Mouse (Mus musculus): Measurements from ENCODE around the gene Pbdc1. TPM values are rescaled to one million over a fixed set of nuclear protein-coding genes. Genes with fewer than 3 reads are reported as not detected.
A peak's percentile ranks its signal among the peaks of the same experiment; 100 is the strongest.
"Not testable (repeated sequence)": the region's sequence is repeated elsewhere in the genome, so short reads cannot be mapped to it uniquely, and the experiment has no call there.

The Pbdc1 gene
- polyA plus RNA-seq, 1 experiment from 2014 or later = 47.5 TPM

- Histone ChIP-seq H3K4me2 (ENCODE audit: low read length) (peak overlapping the region; percentile 57), H3K4me3 (replicated peaks; ENCODE audit: low read depth, low read length) (peak overlapping the region; percentile 51), H3K9me3 (replicated peaks; ENCODE audit: low read length) (no peaks in the 10 kb centered on the region), H3K36me3 (ENCODE audit: insufficient read depth, low read length) (no peaks in the 10 kb centered on the region), H3K27ac (no peak overlapping the region), H3K4me1 (replicated peaks; ENCODE audit: insufficient read depth, low read length) (no peaks in the 10 kb centered on the region), H3K9ac (ENCODE audit: low read depth, low read length) (peak overlapping the region; percentile 55; the same call in 1 of the 2 replicates), H3K27me3 (ENCODE audit: insufficient read depth, low read length) (no peaks in the 10 kb centered on the region)
- TF ChIP-seq CTCF (IDR thresholded peaks at IDR 0.05; ENCODE audit: low read depth) = no peak
- DNase-seq (ENCODE audit: low spot score) (no peak), ATAC-seq (replicated peaks; ENCODE audit: low FRiP score, low read depth) (no peak)
- 15% methylated on average over 8 of the region's 8 CpGs for WGBS
Observed at GRCm38 (mm10) chrX:105080096-105080495, 540 bp downstream of the Pbdc1 start.

DNA sequence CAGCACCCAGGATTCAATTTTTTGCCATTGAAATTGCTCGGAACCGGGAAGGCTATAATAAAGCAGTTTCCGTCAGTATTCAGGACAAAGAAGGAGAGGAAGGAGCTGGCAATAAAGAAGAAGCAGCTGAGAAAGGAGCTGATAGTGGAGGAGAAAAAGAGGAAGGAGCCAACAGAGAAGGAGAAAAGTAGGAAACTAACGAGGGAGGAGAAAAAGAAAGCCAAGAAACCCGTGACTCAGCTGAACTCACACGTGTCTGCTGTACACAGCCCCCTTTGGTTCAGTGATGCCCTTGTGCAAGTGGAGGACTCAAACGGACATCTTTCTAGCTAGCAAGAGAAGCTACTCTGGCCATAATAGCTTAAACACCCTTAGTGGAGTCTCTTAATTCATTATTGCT lies 3.5 kb downstream of the Pbdc1 start:
- H3K36me3 ChIP-seq (ENCODE audit: insufficient read depth, low read length); H3K4me2 ChIP-seq (ENCODE audit: low read length); H3K27me3 ChIP-seq (ENCODE audit: insufficient read depth, low read length); H3K27ac ChIP-seq; H3K9ac ChIP-seq (ENCODE audit: low read depth, low read length); H3K9me3 ChIP-seq (replicated peaks; ENCODE audit: low read length); ATAC-seq (replicated peaks; ENCODE audit: low FRiP score, low read depth); H3K4me3 ChIP-seq (replicated peaks; ENCODE audit: low read depth, low read length); DNase-seq (ENCODE audit: low spot score); H3K4me1 ChIP-seq (replicated peaks; ENCODE audit: insufficient read depth, low read length): not testable (repeated sequence)
- WGBS = 87% methylated on average over 7 of the region's 7 CpGs

GRCm38 (mm10) chrX:105104175-105104574 lies 24.6 kb downstream of the Pbdc1 start:
- peak; percentile 81 for TF ChIP-seq CTCF (IDR thresholded peaks at IDR 0.05; ENCODE audit: low read depth)

DNA sequence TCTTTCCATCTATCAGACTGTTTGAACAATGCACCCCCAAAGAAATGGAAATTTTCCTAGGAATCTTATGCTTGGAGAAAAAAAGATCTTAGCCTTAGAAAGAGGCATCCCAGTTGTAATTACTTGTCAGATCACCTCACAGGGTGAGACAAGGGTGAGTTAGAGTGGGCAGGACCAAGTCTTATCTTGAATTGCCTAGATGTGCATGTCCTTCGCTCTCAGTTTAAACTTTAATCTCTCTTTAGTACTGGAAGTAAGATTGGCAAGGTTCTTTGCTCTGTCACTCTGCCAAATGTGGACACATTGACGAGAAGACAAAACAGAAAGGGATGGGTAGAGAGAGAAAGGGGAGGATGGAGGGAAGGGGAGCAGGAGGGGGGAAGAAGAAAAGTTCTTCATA lies 35.4 kb downstream of the Pbdc1 start:
- no peak overlapping the region for H3K4me2 ChIP-seq (ENCODE audit: low read length)
- no peaks in the 10 kb centered on the region for H3K27me3 ChIP-seq (ENCODE audit: insufficient read depth, low read length)
- no peak overlapping the region for H3K9ac ChIP-seq (ENCODE audit: low read depth, low read length)
- no peak for DNase-seq (ENCODE audit: low spot score)
- no peaks in the 10 kb centered on the region for H3K36me3 ChIP-seq (ENCODE audit: insufficient read depth, low read length)
- 70% methylated on average over 2 of the region's 2 CpGs for WGBS
- TF ChIP-seq CTCF (IDR thresholded peaks at IDR 0.05; ENCODE audit: low read depth) = no peak
- H3K4me3 ChIP-seq (replicated peaks; ENCODE audit: low read depth, low read length) = no peak overlapping the region
- H3K4me1 ChIP-seq (replicated peaks; ENCODE audit: insufficient read depth, low read length) = no peaks in the 10 kb centered on the region
- H3K27ac ChIP-seq = no peak overlapping the region
- H3K9me3 ChIP-seq (replicated peaks; ENCODE audit: low read length) = no peaks in the 10 kb centered on the region
- ATAC-seq (replicated peaks; ENCODE audit: low FRiP score, low read depth) = no peak

More at GRCm38 (mm10) chrX:105104175-105104574, 24.6 kb downstream of the Pbdc1 start:
- Histone ChIP-seq H3K4me2 (ENCODE audit: low read length) (no peak overlapping the region), H3K9me3 (replicated peaks; ENCODE audit: low read length) (no peaks in the 10 kb centered on the region), H3K27me3 (ENCODE audit: insufficient read depth, low read length) (no peaks in the 10 kb centered on the region), H3K9ac (ENCODE audit: low read depth, low read length) (no peak overlapping the region), H3K4me1 (replicated peaks; ENCODE audit: insufficient read depth, low read length) (no peaks in the 10 kb centered on the region), H3K36me3 (ENCODE audit: insufficient read depth, low read length) (no peaks in the 10 kb centered on the region), H3K4me3 (replicated peaks; ENCODE audit: low read depth, low read length) (no peak overlapping the region), H3K27ac (no peak overlapping the region)
- 48% methylated on average over 5 of the region's 5 CpGs for WGBS
- DNase-seq (ENCODE audit: low spot score) (peak; percentile 53), ATAC-seq (replicated peaks; ENCODE audit: low FRiP score, low read depth) (no peak)

DNA sequence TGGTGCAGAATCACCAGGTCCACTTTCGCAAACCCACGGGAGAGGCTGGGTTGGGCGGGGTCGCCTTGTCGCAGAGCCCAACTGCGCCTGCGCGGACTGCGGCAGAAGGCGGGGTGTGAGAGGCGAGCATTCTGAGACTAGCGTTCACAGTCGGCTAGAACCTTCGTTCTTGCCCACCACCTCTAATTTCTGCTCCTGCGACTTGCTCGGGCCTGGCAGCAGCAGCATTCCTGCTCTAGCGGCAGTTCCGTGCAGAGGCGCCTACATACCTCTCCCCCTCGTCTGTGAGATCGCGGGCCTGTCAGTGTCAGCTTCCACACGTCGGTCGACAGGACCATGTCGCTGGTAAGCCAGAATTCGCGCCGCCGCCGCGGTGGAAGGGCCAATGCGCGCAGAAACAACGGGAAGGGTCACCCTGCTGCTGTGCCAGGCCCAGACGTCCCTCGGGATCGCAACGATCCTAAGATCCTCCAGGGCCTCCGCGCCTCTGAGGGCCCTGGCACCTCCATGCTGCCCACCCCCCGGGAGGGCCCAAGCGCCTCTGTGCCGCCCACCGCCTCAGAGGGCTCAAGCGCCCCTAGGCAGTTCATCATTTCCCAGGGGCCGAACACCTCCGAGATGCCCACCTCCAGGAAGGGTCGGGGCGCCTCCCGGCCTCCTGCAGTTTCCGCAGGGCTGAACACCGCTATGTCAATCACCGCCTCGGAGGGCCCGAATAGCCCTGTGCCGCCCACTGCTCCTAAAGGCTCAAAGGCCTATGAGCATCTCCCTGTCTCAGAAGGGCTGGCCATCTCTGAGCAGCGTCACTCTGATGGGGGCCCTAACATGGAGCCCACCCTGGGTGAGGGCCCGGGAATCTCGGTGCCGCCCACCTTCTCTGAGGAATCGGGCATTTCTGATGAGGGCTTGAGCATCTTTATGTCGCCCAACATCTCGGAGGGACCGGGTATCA lies 41.0 kb downstream of the Pbdc1 start, which contains the start of gene Magee1:
Gene Magee1, plus strand, starts transcription at position 104 of the 952 bp plus-strand sequence.
- Histone ChIP-seq H3K4me2 (ENCODE audit: low read length) (peak within 1 kb of the TSS; percentile 85), H3K27ac (no peak within 1 kb of the TSS), H3K36me3 (ENCODE audit: insufficient read depth, low read length) (no peaks in the 10 kb centered on the region), H3K4me3 (replicated peaks; ENCODE audit: low read depth, low read length) (peak within 1 kb of the TSS; percentile 48), H3K9ac (ENCODE audit: low read depth, low read length) (peak within 1 kb of the TSS; percentile 57), H3K4me1 (replicated peaks; ENCODE audit: insufficient read depth, low read length) (no peaks in the 10 kb centered on the region), H3K27me3 (ENCODE audit: insufficient read depth, low read length) (no peaks in the 10 kb centered on the region), H3K9me3 (replicated peaks; ENCODE audit: low read length) (no peaks in the 10 kb centered on the region)
- no peak for TF ChIP-seq CTCF (IDR thresholded peaks at IDR 0.05; ENCODE audit: low read depth)
- 20% methylated on average over 65 of the region's 65 CpGs for WGBS
- peak; percentile 63 for DNase-seq (ENCODE audit: low spot score)
- peak; percentile 58 for ATAC-seq (replicated peaks; ENCODE audit: low FRiP score, low read depth)

DNA sequence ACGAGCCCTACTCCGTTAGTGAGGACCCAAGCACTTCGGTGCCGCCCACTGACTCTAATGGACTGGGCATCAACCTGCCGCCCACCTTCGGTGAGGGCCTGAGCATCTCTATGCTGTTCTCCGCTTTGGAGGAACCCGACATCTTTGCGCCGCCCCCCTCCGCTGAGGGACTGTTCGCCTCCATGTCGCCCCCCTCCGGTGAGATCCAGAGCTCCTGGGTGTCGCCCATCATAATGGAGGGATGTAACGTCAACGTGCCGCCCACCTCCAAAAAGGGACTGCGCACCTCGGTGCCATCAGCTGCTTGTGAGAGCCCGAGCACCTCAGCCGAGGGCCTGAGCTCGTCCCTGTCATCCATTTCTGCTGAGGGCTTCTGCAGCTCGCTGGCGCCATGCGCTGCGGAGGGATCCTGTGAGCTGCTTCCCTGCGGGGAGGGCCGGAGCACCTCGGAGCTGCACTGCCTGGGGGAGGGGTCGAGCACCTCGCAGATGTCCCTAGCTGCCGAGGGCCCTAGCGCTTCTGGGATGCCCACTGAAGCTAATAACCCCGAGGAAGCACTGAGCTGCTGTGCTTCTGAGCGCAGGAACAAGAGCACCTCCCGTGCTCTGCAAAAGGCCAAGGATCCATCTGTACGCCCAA lies 41.8 kb downstream of the Pbdc1 start:
- Histone ChIP-seq H3K27me3 (ENCODE audit: insufficient read depth, low read length) (no peaks in the 10 kb centered on the region), H3K4me1 (replicated peaks; ENCODE audit: insufficient read depth, low read length) (no peaks in the 10 kb centered on the region), H3K36me3 (ENCODE audit: insufficient read depth, low read length) (no peaks in the 10 kb centered on the region), H3K9ac (ENCODE audit: low read depth, low read length) (0 out of 2 replicates have a peak overlapping the region, but pooled peaks have one; percentile 57), H3K27ac (no peak overlapping the region), H3K4me3 (replicated peaks; ENCODE audit: low read depth, low read length) (peak overlapping the region; percentile 48), H3K4me2 (ENCODE audit: low read length) (peak overlapping the region; percentile 85), H3K9me3 (replicated peaks; ENCODE audit: low read length) (no peaks in the 10 kb centered on the region)
- peak; percentile 75 for ATAC-seq (replicated peaks; ENCODE audit: low FRiP score, low read depth)
- 23% methylated on average over 38 of the region's 38 CpGs for WGBS
- peak; percentile 58 for TF ChIP-seq CTCF (IDR thresholded peaks at IDR 0.05; ENCODE audit: low read depth)
- DNase-seq (ENCODE audit: low spot score) = peak; percentile 69

Data from kidney, postnatal 0 days (tissue).